Mouse (Mus musculus): ENCODE data around the gene Dph1.
A peak's percentile ranks its signal among the peaks of the same experiment; 100 is the strongest.

The Dph1 gene

DNA sequence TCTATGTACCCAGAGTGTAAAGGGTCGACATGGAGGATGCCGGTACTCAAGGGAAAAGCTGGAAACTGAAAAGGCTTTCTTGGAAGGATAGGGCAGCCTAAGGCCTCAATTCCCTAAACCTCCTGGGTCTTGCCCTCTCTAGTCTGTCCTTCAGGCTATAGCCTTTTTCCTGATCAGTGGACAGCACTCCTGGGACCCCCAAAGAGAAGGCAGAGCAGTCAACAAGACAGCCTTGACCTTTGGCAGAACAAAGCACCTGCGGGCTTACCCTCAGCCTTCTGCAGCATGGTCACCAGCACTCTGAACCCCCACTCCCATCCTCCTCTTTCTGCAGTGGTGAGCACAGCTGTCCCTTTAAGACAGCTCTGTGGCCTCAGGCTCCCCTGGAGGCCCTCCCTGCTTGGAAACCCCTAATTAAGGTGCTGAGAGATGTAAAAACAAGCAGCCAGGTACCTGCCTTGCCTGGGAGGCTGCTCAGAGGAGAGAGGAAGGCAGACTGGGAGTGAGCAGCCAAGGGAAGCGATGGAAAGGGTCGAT is at the start of gene Dph1:
Dph1 (minus strand) TSS at position 337 of the 537 bp plus-strand sequence.
- DNase-seq = no peak

DNA sequence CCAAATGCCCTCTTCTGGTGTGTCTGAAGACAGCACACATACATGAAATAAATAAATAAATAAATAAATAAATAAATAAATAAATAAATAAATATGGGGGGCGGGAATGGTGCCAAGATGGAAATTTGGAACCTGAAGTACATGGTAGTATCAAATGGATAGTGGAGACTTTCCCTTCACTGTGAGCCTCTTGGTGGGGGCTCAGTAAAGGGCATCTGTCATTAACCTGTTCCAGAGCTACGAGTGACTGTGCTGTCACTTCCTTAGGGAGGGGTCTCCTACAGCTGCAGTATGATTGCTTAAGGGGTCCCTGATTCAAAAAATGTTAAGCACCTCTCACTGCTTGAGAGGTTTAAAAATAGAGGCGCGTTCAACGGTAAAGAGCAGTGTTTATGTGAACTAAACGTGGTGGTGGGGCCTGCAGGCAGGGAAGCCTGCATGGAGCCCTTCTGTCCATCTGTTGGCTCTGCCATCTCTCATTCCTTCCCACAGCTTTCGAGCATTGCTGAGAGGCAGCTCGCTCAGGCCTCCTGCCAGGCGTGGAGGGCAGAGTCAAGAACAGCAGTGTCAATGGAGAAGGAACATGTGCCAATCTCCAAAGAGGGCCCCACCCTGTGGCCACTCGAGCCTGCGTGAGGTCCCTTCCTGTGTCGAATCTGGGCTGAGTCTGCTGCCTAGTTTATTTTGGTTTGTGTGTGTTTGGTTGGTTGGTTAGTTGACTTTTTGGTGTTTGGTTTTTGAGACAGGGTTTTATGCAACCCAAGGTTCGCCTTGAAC is 49.3 kb upstream of the Dph1 start:
- no peak for DNase-seq

DNA sequence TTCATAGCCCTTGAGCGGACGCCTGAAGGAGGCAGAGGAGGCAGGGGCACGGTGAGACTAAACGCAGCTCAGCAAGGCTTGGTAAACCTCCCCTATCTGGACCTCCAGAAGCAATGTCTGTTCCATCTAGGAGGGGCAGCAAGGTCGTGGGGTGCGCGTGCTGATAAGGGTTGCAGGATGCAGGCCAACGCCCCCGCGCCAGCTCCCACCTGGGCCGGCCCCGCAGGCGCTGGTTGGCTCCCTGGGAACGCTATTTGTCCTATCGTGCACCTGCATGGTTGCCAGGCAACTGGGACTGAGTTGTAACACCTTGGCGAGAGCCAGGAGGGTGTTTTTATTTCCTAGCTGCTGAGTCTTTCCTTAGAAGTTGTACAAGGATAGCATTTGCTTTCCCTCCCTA is 43.7 kb upstream of the Dph1 start:
- DNase-seq = no peak

DNA sequence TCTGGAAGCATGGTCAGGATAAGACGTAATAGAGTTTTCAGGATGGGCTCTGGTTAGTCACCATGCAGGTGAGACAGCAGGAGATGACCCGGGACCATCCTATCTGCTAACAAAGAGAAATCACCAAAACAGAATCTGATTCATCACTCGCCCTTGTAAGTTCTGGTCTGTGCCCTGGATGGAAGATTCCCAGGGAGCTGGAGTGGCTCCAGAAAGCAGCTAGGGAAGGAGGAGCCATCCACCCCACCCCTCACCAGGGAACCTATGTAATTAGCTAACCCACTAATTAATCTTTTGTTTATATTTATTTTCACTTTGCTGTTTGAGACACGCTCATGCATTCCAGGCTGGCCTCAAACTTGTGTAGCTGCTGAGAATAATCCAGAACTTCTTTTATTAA is 41.4 kb upstream of the Dph1 start:
- no peak for DNase-seq

DNA sequence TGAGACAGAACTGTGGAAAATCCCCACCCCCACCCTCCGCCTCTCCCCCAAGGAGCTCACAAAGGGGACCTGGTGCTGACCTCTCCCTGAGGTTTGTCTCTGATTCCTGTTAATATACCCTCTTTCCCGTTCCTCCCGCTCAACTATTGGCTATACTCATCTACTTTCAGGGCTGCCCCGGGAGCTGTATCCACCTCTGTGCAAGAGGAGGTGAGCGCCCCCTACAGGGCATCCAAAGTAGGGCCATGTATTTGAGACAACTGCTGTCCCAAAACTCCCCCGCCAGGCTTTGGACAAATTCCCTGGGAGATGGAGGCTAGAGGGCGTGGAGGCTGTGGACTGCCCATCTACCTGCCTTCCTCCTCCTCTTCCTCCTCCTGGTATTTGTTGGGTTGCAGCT is 40.7 kb upstream of the Dph1 start:
- peak; percentile 52 to 55 for DNase-seq

DNA sequence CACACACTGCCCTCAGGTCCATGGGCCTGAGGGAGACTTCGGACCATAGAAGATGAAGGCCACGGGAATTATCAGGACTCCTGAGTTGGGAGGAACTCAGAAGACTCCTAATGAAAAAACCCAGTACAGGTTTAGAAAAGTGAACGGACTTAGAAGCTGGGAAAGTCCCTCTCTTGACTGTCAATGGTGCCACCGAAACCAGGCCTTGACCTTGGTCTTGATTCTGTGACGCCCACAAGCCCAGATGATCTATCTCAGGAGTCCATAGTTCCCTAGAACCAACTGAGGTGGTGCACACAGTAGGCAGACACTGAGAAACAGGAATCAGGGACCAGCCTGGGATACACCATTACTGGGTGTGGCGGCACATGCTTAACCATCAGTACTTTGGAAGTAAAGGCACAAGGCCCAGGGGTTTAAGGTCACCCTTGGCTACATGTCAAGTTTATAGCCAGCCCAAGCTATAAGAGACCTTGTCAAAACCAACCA is 39.3 kb upstream of the Dph1 start:
- no peak for DNase-seq

DNA sequence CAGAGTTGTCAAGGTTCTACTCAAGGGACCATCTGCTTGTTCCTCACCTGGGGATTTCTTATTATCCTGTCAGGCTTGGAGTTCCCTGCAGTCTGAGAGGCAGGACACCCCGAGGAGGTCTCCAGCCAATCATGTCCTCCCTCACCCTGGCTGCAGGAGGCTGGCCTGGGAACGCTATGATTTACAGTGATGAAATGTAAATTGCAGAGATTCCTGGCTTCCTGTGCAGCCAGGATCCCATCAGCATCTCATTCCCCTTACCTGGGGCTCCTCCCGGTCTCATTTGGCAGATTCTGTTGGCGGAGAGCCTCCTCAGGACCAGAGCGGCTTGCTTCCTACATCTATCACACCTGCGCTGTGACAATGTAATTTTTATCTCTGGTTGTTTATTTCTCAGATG is 38.2 kb upstream of the Dph1 start:
- no peak for DNase-seq

DNA sequence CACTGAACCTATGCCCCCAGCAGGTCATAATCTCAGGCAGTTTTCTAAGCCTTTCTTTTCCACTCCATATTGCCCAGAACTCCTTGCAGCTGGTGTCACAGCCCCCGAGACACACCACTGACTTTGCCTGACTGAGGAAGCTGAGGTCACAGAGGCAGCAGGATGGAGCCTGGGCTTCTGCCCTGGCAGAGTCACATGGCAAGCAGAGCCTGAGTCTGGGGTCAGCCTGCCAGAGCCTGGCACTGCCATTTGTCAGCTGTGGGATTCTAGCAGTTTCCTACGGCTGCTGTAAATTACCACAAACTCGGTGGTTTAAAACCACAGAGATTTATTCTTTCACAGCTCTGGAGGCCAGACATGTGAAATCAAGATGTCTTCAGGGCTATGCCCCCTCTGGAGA is 36.6 kb upstream of the Dph1 start:
- DNase-seq = no peak

DNA sequence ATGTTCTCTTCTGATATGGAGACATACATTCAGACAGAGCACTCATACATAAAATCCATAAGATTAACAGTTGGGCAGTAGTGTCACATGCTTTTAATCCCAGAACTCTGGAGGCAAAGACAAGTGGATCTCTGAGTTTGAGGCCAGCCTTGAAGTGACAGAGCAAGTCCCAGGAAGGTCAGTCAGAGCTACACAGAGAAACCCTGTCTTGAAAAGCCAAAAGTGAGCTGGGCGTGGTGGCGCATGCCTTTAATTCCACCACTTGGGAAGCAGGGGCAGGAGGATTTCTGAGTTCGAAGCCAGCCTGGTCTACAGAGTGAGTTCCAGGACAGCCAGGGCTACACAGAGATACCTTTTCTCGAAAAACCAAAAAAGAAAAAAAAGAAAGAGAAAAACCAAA is 33.8 kb upstream of the Dph1 start:
- DNase-seq = no peak

DNA sequence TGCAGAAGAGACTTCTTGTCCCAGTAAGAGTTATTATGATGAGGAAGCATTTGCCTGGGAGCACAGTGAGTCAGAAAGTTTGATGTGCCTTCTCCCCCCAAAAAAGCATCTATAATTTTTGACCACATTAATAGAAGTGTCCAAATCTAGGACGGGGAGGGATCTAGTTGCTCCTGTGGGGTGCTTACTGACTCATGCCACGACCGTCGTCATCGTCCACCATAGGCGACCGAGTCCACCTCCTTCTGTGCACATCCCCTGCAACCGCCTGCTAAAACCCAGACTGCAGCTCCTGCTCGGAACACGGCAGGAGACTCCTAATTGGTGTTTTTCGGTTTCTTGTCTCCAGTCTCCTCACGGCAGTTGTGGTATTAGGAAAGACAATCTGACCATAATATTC is 33.0 kb upstream of the Dph1 start:
- DNase-seq = no peak

DNA sequence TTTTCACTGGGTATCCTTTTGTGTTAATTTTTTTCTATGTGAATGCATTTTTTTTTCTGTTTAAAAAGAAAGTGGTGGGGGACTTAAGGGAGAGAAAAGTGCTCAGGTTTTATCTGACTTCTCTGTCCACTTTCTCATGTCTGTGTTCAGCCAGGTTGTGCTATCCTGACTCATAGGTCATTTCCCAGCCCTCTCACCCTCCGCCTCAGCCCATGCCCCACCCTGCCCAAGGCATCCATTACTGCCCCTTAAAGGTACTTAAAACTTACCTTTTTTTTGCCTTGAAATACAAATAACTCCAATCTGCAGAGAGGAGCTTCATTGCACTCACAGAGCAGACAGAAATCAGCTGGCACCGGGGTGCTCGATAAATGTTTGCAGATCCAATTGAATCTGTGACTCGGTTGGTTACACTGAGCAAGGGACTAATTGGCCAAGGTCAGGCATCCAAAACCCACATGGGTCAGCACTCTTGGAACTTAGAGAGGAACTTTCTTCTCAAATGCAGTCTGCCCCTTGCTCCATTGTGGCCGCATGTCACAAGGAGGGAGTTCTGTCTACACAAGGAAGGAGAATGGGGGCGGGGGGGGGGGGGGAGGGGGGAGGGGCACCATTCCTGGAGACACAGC is 29.6 kb upstream of the Dph1 start:
- no peak for DNase-seq

DNA sequence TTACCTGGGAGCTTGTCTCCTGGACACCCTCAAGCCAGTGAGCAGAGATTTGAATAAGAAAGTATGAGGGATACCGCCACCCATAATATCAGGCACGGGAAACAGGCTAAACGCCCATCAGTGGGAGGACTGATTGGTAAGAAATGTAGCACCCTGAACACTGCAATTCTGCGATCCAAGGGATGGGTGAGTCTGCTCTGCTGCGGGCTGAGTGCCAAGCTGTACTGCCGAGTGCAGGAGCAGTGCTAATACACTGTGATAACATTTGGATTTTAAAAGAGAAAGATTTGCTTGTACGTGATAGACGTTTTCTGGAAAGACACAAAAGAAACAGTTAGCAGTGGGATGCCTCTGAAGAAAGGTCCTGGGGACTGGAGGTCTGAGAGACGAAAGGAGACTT is 29.1 kb upstream of the Dph1 start:
- DNase-seq = no peak

DNA sequence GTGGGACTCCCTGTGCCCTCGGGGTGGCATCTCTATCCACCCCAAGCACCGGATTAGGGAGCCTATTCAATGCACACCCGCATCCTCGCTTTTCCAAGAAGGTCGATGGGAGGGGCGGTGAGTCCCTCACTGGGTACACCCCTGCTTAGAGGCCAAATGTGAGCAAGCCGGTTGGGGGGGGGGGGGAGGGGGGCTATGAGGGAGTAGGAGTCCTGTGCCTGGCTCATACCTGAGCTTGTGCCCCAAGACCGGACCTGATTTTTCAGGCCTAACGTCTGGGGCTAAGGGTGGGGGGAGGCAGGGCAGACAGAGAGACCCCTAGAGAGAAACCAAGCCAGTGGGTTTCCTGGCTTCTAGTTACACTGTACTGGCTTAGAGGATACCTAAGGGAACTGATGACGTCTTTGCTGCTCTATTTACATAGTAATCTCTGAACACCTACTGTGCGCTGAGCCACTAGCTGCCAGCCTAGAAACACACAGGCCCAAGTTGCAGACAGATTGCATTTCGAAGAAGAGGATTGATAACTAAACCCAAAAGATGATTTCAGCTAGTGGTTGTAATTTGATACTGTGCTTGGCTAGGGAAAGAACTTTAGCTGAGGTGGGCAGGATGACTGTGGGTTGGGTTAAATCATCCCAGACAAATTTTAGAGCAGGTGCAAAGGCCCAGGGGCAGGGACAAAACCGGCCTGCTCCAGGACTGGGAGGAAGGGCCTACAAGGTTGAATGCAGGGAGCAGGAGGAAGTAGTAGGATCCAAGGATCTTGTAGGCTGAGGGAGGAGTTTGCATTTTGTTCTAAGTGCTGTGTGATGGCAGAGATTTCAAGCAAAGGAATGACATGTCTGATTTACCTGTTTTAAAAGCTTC is 23.3 kb upstream of the Dph1 start:
- no peak for DNase-seq

DNA sequence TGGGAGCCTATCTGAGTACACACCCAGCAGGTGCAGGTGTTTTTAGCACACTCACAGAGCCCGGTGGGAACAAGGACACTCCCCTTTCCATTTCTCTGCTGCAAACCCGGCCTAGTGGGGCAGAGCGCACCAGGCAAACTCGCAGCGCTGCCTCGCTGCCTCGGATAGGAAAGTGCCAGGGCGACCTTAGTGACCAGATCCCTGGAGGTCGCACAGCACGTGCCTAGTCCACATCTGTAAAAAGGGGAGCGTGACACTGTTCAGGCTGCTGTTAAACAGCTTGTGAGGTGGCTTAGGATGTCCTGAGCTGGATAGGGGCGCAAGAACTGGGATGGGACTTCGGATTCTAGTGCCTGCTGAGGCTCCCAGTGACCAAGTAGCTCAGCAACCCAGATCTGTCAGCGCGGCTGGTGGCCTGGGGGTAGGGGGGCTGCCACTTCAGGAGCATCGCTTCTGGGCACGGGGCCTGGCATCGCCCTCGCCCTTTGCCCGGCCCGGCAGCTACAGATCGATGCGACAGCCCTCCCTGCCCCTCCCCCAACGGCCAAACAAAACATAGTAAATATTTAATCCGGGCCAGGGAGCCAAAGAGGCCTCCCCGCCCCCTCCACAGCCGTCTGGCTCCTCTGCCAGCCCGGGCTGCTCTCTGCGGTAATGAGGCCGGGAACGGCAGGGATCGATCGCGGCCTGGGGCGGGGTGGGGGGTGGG is 22.5 kb upstream of the Dph1 start:
- DNase-seq = peak in 1 of 2 experiments; percentile 45

DNA sequence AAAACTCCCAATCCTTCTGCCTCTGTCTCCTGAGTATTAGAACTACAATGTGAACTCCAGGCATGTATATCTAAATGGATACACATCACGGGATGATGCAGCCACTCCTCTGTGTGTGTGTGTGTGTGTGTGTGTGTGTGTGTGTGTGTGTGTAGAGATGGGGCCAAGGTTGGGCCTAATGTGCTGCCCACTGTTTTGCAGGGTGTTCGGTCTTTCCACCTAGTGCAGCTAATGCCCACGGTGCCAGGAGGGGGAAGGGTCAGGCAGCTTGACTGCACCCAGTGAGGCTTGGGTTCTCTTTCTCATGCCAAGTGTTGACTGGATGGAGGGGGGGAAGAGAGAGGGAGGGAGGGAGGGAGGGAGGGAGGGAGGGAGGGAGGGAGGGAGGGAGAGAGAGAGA is 21.8 kb upstream of the Dph1 start:
- DNase-seq = no peak

DNA sequence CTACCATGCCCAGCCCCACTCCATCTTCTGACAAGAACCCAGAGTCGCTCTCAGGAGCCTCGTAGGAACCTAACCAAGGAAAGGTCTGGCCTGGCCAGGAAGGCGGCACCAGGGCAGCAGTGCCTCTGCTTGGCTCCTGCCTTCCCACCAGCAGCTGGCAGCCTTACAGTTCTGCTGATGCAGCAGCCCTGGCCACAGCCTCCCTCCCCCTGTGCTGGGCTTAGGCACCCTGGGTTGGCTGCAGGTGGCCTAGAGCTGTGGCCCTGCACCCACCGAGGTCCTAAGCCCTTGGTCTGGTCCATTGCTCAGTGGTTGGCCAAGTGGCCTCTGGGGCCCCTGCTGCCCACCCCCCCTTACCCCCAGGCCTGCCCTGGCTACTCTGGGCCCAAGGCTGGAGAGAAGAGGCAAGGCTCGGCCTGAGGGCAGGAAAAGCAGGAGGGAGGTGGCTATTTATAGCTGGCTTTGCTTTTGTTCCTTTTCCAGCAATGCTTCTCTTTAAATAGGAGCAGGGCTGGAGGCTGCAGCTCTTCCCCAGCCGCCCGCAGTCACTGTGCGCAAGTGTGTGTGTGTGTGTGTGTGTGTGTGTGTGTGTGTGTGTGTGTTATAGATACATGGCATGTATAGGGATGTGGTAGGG is 21.1 kb upstream of the Dph1 start:
- DNase-seq = no peak

DNA sequence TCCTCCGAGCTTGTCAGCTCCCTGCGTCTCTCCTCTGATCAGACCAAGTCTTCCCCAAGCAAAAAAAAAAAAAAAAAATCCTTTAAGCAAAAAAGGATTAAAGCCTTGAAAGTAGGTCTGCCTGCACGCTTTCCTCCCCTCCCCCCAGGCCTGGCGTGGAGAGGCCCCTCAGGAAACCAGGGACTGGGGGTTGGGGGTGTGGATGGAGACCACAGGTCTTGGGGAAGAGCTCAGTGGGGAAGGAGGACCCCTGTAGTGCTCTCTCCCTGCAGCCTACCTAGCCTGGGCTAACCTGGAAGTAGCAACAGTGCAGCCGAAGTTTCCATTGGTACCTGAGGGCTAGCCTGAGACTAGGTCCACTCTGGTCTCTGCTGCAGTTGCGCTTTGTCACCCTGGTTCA is 19.7 kb upstream of the Dph1 start:
- DNase-seq = no peak

DNA sequence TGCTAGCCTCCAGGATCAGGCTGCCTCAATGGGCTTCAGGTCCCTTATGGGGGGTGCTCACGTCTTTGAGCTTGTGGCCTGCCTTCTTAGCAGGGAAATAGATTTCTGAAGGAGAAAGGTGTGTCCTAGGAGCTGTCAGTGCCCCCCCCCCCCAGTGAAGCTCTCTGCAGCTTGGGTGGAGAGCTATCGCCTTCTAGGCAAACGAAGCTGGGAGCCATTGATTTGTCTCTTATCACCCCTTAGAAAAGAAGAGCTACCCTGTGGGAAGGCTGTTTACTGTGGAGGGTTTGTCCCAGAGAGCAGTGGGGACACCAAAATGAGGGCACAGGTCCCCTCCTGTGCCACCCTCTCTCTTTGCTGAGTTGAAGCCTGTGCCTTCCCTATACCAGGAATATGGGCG is 19.1 kb upstream of the Dph1 start:
- DNase-seq = no peak

DNA sequence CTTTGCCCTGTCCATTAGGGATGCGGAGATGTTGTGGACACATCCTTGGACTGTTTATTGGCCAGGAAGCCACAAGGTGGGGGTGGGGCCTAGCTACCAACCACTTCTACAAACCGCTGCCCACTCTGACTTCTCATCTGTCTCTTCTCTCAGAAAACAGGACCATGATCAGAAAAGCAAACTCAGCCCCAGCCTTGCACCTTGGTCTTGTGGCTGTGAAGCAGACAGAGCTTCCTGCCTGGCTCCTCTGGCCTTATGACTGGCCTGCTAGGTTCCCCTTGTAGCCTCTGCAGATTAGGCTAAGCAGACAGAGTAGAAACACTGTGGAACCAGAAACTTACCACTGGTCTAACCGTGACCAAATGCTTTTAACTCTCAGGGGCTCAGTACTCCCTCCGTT is 18.3 kb upstream of the Dph1 start:
- no peak for DNase-seq

DNA sequence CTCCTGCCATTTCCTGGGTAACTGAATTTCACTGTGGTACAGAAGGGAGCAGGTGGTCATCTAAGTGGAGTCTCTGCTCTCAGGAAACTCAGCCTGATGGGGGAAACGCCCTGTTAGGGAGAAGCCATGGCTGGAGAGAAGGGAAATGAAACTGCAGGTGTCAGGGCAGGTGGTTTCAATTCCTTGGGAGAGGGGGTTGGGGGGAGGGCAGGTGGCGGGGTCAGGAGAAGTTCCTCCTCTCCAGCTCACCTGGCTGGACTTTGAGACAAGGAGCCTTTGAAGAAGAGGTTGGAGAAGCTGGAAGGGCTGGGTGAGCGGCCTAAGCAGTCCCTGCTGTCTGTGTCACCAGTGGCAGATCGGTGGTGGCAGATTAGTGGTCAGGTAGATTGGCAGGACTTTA is 15.3 kb upstream of the Dph1 start:
- no peak for DNase-seq

DNA sequence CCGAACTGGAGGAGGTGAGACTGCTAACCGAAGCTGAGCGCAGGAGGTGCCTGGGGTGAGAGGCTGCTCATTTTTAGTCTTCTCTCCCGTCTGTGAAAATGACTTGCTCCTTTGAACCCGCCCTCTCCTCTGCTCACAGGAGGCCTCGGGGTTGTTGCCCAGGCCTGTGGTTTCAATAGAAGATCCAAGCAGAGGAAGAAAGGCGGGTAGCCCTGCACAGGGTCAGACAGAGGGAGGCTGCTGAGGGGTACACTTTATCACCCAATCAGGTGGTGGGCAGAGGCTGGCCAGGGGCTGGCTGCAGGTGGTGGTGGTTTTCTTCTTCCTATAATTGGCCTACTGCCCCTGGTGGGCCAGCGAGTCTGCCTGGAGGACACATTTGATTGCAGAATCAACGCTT is 13.4 kb upstream of the Dph1 start:
- DNase-seq = peak in 1 of 2 experiments; percentile 20

DNA sequence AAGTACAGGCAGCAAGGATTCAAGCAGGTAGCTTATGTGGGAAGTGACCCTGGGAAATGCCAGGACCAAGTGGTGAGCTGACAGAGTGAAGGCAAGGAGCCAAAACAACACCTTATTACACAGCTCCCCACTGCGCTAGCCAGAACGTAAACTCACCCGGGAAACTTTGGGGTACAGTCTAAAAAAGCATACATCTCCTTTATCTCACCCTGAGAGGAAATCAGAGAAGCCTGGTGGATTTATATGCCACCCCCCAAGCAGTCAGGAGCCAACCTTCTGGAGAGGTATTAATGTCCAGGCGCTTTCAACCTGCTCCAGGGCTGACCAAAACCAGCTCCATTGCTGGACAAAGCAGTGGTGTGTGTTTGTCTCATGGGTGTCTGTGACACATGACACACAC is 12.9 kb upstream of the Dph1 start:
- DNase-seq = no peak
